Mouse (Mus musculus) spleen, adult 2 months (tissue): ENCODE results near the gene B4galt5.

Experiments used
- CTCF ChIP-seq: fragments of 200-500 bp; IDR thresholded peaks from 2 replicates; pipeline ENCODE4 v1.5.1; 2011; ENCODE audit warnings: mild to moderate bottlenecking, inconsistent platforms; ENCODE audit not compliant: insufficient read depth, insufficient read length, insufficient replicate concordance; ENCODE audit errors: extremely low read depth
- POLR2A ChIP-seq: fragments of 200-500 bp; IDR thresholded peaks from 2 replicates; pipeline ENCODE4 v1.6.1; 2011; ENCODE audit warnings: low read depth, low read length, inconsistent platforms

- TF ChIP-seq CTCF (no peak), POLR2A (no peak)
These were observed at the start of gene B4galt5 for GRCm38 (mm10) chr2:167348376-167349282.
